Mouse (Mus musculus) lung, postnatal 0 days (tissue): ENCODE measurements around the gene Tcf7.

Source experiments
- CTCF ChIP-seq: IDR thresholded peaks from 2 replicates; pipeline ENCODE4 v1.5.1; 2016; ENCODE audit warnings: antibody characterized with exemption, mild to moderate bottlenecking
- EP300 ChIP-seq: IDR thresholded peaks from 2 replicates; pipeline ENCODE4 v1.6.1; 2016; ENCODE audit warnings: antibody characterized with exemption, mild to moderate bottlenecking, control low read depth

DNA sequence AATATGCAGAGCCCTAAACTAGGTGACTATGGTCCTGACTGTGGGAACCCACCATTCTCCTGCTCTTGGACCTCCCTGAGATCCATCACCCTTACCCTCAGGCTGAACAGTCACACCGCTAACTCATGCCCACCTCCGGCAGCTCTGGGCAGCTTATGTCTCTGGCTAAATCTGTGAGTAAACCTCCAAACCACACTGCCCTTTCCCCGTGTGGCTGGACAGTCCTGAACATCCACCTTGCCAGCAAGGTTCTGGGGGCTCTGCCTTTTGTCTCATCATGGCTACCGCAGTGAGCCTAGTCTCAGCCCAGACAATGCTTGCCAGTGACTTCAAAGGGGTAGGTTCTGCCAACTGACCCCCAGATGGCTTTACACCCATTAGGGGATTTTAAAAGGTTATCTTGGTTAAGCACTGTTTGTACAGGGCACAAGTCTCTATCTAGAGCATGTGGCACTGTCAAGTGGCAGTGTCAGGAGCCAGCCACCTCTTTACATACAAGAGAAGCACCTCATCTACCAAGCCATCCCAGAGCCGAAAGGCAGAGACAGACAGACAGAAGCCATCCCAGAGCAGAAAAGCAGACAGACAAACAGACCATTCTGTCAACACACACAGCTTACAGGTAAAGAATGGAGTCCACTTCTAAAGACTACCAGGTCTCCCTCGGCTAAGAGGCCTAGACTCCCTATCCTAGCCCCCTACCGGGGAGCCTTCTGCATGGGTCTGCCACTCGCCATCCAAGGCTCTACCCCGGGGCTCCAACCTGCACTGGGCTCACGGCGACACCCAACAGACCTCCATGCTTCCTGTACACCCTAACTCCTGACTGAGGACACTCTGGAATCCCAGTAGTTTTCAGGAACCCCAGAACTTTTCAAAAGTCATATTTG is 2.0 kb downstream of the Tcf7 start:
- TF ChIP-seq CTCF (no peak), EP300 (no peak)
